Mouse (Mus musculus) testis, adult 2 months (tissue): ENCODE results near the gene Lst1.

Source experiments
- CTCF ChIP-seq: fragments of 200-500 bp; IDR thresholded peaks from 2 replicates; pipeline ENCODE4 v1.5.1; 2012; ENCODE audit warnings: low read depth, mild to moderate bottlenecking, inconsistent platforms, low read length, moderate library complexity; ENCODE audit not compliant: control insufficient read depth, insufficient read depth, insufficient replicate concordance
- POLR2A ChIP-seq: fragments of 200-500 bp; IDR thresholded peaks from 2 replicates; pipeline ENCODE4 v1.6.1; 2012; ENCODE audit warnings: low read depth, mild to moderate bottlenecking, inconsistent platforms, low read length, moderate library complexity; ENCODE audit not compliant: control insufficient read depth

DNA sequence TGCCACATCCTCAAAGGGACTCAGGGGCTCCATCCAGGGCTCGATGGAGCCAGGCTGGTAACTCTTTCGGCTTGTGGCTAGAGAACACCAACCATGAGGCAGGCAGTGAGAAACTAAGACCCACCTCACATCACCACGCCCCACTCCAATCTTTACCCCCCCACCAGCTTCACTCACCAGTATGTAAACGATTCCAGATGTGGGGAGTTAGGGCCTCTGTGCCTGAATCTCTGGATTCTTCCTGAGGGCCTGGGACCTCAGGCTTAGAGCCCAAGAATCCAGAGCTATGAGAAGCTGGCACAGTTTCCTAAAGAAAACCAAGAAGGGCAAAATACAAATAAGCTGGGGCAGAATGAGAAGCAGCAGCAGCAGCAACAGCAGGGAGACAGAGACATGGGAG, 34.3 kb downstream of the Lst1 start:
- TF ChIP-seq CTCF: no peak
- no peak for TF ChIP-seq POLR2A
